Mouse (Mus musculus) cerebellum, adult 11-12 months (tissue): ENCODE measurements around the gene Tle2.

ENCODE experiments used
- DNase-seq: peaks from one replicate; pipeline ENCODE4 v3.0.0; 2022

Tle2 gene

GRCm38 (mm10) chr10:81575695-81576094 lies 1.3 kb downstream of the Tle2 start:
- DNase-seq = peak; percentile 75

GRCm38 (mm10) chr10:81579967-81580366 lies 5.6 kb downstream of the Tle2 start:
- DNase-seq = peak; percentile 75

GRCm38 (mm10) chr10:81580441-81581070 lies 6.2 kb downstream of the Tle2 start:
- DNase-seq = no peak

- no peak for DNase-seq
Observed at GRCm38 (mm10) chr10:81583347-81583746, 9.0 kb downstream of the Tle2 start.

- peak; percentile 32 for DNase-seq
Observed at GRCm38 (mm10) chr10:81588739-81589138, 14.4 kb downstream of the Tle2 start.

- peak; percentile 70 for DNase-seq
Observed at GRCm38 (mm10) chr10:81591846-81592245, 17.5 kb downstream of the Tle2 start.

GRCm38 (mm10) chr10:81592631-81593030 lies 18.3 kb downstream of the Tle2 start:
- peak; percentile 60 for DNase-seq

GRCm38 (mm10) chr10:81593223-81593622 lies 18.9 kb downstream of the Tle2 start:
- DNase-seq = peak; percentile 42

- peak; percentile 84 for DNase-seq
Observed at GRCm38 (mm10) chr10:81593935-81594334, 19.6 kb downstream of the Tle2 start.

GRCm38 (mm10) chr10:81595599-81595998 lies 21.2 kb downstream of the Tle2 start:
- peak; percentile 60 for DNase-seq

- peak; percentile 34 for DNase-seq
Observed at GRCm38 (mm10) chr10:81596611-81597010, 22.2 kb downstream of the Tle2 start.

GRCm38 (mm10) chr10:81597137-81597950 lies 23.0 kb downstream of the Tle2 start:
- peak; percentile 46 for DNase-seq

- DNase-seq = no peak
Observed at GRCm38 (mm10) chr10:81598342-81598741, 24.0 kb downstream of the Tle2 start.

- DNase-seq = peak; percentile 34
Observed at GRCm38 (mm10) chr10:81598871-81599270, 24.5 kb downstream of the Tle2 start.

GRCm38 (mm10) chr10:81599630-81600029 lies 25.3 kb downstream of the Tle2 start:
- peak; percentile 54 for DNase-seq

- peak; percentile 62 for DNase-seq
Observed at GRCm38 (mm10) chr10:81600096-81600495, 25.7 kb downstream of the Tle2 start.

GRCm38 (mm10) chr10:81600738-81601203 lies 26.4 kb downstream of the Tle2 start, which contains the start of gene Tle6:
TSS of gene Tle6 (minus strand) at chr10:81601073.
- peak; percentile 95 for DNase-seq

- peak; percentile 62 for DNase-seq
Observed at GRCm38 (mm10) chr10:81601396-81601905, 27.1 kb downstream of the Tle2 start.

GRCm38 (mm10) chr10:81602741-81603151 lies 28.4 kb downstream of the Tle2 start:
- DNase-seq = peak; percentile 70

- peak; percentile 69 for DNase-seq
Observed at GRCm38 (mm10) chr10:81604019-81604967, 29.9 kb downstream of the Tle2 start.

GRCm38 (mm10) chr10:81604968-81605665 lies 30.8 kb downstream of the Tle2 start:
- peak; percentile 86 for DNase-seq

GRCm38 (mm10) chr10:81605666-81605973 lies 31.3 kb downstream of the Tle2 start:
- DNase-seq = no peak
